Mouse (Mus musculus): ENCODE results near the gene Fgfrl1.

GRCm38 (mm10) chr5:108695861-108696260 is 3.7 kb downstream of the Fgfrl1 start:
- no peak for TF ChIP-seq CTCF (IDR thresholded peaks at IDR 0.05; ENCODE audit: low read depth, low read length)
- TF ChIP-seq GATA1 (IDR thresholded peaks at IDR 0.05; ENCODE audit: borderline replicate concordance, low read length), result no peak
